Mouse (Mus musculus) kidney, postnatal 36 days (tissue): ENCODE measurements around the gene Mlycd.

Source experiments
- DNase-seq, 2 experiments: peaks; one replicate each; pipeline ENCODE4 v3.0.0; 2021 to 2022; ENCODE audit warnings: mixed read lengths in 2 of 2

The Mlycd gene

DNA sequence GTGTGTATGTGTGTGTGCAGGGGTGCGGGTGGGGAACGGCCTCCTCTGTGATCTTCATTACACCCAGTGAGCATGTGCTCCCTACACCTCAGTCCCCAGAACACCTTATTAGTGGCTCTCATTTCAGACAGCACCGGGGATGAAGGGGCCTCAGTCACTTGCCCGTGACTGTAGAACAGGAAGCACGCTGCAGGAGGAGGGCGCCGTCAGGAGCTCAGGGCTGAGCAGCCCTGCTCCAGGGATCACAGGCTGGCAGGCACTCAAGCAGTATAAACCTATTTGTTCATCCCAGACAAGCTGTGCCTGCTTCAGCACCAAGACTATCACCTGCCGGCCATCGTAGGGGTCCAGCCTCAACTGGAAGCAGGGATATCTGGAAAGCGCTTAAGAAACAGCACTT is 9.2 kb downstream of the Mlycd start:
- no peak for DNase-seq

- DNase-seq: no peak
Measured at GRCm38 (mm10) chr8:119404648-119405047, 10.0 kb downstream of the Mlycd start.

DNA sequence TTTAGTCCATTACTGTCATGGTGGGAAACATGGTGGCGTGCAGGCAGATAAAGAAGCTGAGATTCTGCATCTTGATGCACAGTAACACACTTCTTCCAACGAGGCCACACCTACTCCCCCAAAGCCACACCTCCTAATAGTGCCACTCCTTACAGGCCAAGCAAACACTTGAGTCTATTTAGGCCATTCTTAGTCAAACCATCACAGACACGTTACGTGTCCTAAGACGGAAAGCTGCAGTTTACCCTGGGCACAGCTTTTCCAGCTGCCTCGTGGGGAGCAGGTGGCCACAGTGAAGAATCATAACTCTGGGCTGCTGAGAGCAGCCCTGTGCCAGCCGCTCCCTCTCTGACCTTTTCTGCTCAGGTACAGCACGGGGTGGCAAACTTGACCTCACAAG is 13.6 kb downstream of the Mlycd start:
- no peak for DNase-seq

GRCm38 (mm10) chr8:119412037-119412734 is 17.5 kb downstream of the Mlycd start:
- no peak for DNase-seq

- DNase-seq: peak; percentile 74 to 90
Measured at GRCm38 (mm10) chr8:119412735-119413498, 18.2 kb downstream of the Mlycd start.

GRCm38 (mm10) chr8:119413605-119414004 is 18.9 kb downstream of the Mlycd start:
- DNase-seq: no peak

DNA sequence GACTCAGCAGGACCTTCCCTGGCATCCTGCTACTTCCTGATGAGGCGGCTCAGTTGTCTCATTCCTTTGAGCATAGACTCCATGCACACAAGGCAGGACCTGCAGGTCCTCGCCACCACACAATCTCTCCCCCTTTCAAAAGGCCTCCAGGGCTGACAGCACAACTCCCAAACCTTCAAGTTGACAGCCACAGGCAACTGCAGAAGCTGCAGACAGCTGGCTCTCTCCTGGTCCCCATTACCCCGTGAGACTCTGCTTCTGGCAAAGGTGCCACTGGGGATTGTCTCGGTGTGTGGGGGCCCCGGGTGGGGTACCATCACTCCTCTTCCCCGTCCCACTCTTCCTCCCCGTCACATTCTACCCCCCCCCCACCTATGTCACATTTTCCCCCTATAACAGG is 25.6 kb downstream of the Mlycd start:
- no peak for DNase-seq

GRCm38 (mm10) chr8:119421603-119422122 is 27.0 kb downstream of the Mlycd start:
- no peak for DNase-seq

DNA sequence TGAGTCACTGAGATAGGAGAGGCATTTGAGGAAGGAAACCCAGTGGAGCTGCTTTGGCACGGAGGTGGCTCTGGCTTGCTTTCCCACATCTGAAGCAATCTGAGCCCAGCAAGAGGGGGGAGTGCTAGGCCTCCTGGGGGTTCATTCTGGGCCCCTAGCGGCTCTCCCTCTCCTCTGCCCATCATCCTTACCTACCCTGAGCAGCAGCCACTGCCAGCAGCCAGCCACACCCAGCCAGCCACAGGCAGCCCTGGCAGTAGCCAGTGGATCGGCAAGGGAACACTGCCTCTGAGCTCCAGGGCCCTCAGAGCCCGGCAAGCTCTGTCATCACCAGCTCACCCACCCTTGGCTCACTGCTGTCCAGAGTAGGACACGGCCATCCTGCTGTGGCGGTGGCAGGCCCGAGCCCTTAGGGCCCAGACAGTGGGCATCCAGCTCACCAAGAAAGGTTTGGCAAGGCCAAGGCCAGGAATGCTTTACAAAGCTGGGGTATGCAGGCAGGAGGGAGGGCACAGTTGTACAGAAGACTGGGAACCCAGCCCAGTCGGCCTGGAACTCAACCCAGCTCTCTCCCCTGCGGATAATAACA is 27.5 kb downstream of the Mlycd start:
- peak; percentile 39 to 54 for DNase-seq

DNA sequence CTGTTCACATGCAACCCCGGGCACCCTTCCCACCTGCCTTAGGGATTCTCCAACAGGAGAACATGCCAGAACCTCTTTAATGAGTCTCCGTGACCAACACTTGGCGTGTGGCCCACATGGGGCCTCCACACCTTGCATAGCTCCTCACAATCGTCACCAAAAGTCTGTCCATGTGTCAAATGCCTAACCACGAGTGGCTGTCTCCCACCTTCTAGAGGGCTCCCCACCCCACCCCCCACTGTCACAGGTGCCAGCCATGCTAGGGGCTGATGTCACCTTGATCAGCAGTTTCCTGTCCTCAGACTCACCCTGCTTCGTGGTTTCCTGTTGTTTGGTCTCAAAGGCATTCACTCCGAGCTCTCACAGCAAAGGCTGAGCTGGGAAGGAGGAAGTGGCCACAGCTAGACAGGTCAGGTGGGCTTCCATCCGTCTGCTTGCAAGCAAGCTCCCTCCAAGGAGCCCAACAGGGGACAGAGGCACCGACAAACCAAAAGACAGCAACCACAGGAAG is 29.0 kb downstream of the Mlycd start:
- DNase-seq: peak; percentile 82 to 88

- peak; percentile 49 to 74 for DNase-seq
Measured at GRCm38 (mm10) chr8:119424199-119424733, 29.6 kb downstream of the Mlycd start.

DNA sequence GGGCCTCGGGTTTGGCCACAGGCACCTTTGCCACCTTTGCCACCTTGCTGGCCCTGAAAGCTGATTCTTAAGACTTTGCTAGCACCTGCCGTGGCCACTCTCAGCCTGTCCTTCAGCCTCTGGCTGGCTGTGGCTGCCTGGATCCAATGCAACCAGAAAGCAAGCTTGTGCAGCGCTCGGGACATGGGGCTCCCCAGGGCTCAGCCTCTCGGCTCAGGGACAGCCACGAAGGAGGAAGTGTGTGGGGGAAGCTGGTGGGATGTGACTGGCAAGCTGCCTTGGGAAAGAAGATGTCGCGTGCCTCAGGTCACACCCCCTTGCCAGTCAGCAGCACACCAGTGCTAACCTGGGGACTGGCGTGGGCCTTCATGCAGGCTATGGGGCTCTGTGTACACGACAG is 30.1 kb downstream of the Mlycd start:
- DNase-seq: peak in 1 of 2 experiments; percentile 50

- peak; percentile 65 to 78 for DNase-seq
Measured at GRCm38 (mm10) chr8:119425533-119425932, 30.9 kb downstream of the Mlycd start.

GRCm38 (mm10) chr8:119426069-119426735 is 31.5 kb downstream of the Mlycd start:
- peak; percentile 47 to 66 for DNase-seq

GRCm38 (mm10) chr8:119427634-119428349 is 33.1 kb downstream of the Mlycd start:
- peak in 1 of 2 experiments; percentile 49 for DNase-seq

- DNase-seq: no peak
Measured at GRCm38 (mm10) chr8:119428350-119428740, 33.7 kb downstream of the Mlycd start.

DNA sequence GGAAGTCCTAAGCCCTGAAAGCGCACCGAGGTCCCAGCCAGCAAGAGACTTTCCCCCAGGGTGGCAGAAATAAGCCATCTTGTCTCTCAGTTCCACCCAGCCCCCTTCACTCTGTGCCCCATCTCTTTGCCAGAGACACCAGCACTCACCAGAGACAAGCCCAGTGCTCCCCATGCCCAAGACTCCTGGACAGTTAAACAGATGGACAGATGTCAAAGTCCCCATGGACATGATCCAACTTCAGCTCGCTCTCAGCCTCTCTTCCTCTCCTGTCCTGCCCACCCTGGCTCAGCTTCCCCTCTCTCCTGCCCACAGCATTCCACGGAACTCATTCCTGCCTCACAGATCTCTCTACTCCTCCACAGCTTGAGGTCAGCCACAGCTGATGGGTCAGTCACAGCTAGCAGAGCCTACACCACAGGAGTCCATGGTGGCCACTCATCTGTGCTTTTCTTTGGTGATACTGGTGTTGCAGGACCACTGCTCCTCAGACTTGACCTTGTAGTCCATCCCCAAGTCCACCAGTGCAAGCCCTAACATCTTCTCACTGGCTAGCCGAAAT is 34.2 kb downstream of the Mlycd start:
- peak; percentile 54 to 65 for DNase-seq

DNA sequence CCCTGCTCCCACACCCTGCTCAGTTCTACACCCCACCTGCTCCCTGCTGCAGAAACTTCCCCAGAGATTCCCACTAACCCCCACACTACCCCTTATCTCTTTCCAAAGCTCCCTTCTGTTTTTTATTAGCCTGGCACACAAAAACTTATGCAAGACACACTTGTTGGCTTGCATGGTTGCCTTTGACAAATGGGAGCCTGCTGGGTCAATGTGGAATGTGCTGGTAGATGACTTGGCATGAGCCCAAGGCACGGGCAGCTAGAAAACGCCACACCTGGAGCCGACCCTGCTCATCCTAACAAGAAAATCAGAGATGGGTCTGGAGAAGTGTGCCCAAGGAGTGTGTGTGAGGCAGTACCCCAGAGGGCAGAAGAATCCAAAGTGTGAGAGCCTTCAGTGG is 34.9 kb downstream of the Mlycd start:
- DNase-seq: peak; percentile 66 to 70

GRCm38 (mm10) chr8:119430250-119430649 is 35.6 kb downstream of the Mlycd start:
- peak; percentile 59 to 60 for DNase-seq

DNA sequence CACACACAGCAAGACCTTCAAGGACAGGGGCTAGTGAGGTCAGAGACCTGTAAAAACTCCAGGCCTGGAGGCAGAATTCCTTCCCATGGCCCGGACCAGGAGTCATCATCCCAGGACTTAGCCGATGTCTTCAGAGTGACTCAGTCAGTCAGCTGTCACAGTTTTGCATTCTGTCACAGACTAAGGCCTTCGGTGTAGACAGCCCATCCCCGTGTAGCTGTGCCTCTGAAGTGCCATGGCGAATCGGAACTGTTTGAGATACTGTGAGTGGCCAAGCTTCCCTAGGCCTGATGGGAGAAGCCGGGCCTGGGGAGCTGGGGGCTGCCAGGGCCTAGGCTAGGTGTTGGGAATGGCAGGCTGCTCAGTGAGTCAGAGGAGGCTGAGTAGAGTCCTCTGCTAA is 36.0 kb downstream of the Mlycd start:
- DNase-seq: no peak

DNA sequence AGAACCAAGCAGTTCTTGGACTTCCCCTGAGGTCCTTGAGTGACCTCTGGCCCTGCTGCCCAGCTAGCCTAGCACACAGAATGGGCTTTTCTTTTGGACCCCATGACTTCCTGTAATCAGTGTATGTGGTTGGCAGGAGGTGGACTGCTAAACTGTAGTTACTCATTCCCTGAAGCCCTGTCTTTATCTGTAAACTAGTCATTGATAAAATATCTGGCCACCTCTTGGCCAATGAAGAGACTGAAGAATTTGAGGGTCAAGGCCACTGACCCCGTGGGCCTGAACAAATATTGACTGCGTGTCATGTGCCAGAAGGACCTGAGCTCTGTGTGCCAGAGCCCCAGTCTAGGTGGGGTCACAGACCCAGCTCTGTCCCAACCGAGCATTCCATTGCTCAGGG is 37.7 kb downstream of the Mlycd start:
- DNase-seq: peak in 1 of 2 experiments; percentile 51
